Mouse (Mus musculus) forebrain, embryonic 13.5 days (tissue): ENCODE results near the gene Brat1. TPM values are rescaled to one million over a fixed set of nuclear protein-coding genes. Genes with fewer than 3 reads are reported as not detected.
A peak's percentile ranks its signal among the peaks of the same experiment; 100 is the strongest.

Source experiments
- ATAC-seq: fragments of 200-750 bp; cut with Nextera tagmentation; 2 replicates; pipeline ENCODE4 v1.8.0; 2017
- H3K27ac ChIP-seq: fragments of 300-500 bp; sonication (generic); 2 replicates; pipeline ENCODE4 v1.5.1; 2015; ENCODE audit warnings: inconsistent platforms, mild to moderate bottlenecking, moderate library complexity
- H3K27me3 ChIP-seq: fragments of 300-500 bp; sonication (generic); 2 replicates; pipeline ENCODE4 v1.6.1; 2015; ENCODE audit warnings: mild to moderate bottlenecking, inconsistent platforms
- H3K36me3 ChIP-seq: fragments of 300-500 bp; sonication (generic); 2 replicates; pipeline ENCODE4 v1.6.1; 2015; ENCODE audit warnings: mild to moderate bottlenecking, inconsistent platforms; ENCODE audit not compliant: poor library complexity, severe bottlenecking
- H3K4me1 ChIP-seq: fragments of 300-500 bp; sonication (generic); 2 replicates; pipeline ENCODE4 v1.6.1; 2015; ENCODE audit warnings: inconsistent platforms
- H3K4me2 ChIP-seq: fragments of 300-500 bp; sonication (generic); 2 replicates; pipeline ENCODE4 v1.6.1; 2015; ENCODE audit warnings: inconsistent platforms, mild to moderate bottlenecking, moderate library complexity
- H3K4me3 ChIP-seq: fragments of 300-500 bp; sonication (generic); 2 replicates; pipeline ENCODE4 v1.5.1; 2015; ENCODE audit warnings: mild to moderate bottlenecking, inconsistent platforms
- H3K9ac ChIP-seq: fragments of 300-500 bp; sonication (generic); 2 replicates; pipeline ENCODE4 v1.6.1; 2015; ENCODE audit warnings: mild to moderate bottlenecking, inconsistent platforms
- H3K9me3 ChIP-seq: fragments of 300-500 bp; sonication (generic); replicated peaks from 2 replicates; pipeline ENCODE4 v1.6.1; 2016; ENCODE audit warnings: inconsistent platforms
- WGBS: fragments of 180-500 bp; shearing (Covaris S2); methylation state at CpG from one replicate; pipeline ENCODE4 v1.1.7; 2015; 5-methylcytosine and 5-hydroxymethylcytosine counted together
- polyA plus RNA-seq: library from polyadenylated mRNA; unstranded; fragments of >200 nt; fragmentation: Nextera tagmentation; extraction: Ambion mirVana; gene quantifications from 2 replicates; pipeline ENCODE4 v1.2.1, GENCODE M21; 2015

The Brat1 gene
- polyA plus RNA-seq, 1 experiment from 2014 or later = 21.2 TPM

DNA sequence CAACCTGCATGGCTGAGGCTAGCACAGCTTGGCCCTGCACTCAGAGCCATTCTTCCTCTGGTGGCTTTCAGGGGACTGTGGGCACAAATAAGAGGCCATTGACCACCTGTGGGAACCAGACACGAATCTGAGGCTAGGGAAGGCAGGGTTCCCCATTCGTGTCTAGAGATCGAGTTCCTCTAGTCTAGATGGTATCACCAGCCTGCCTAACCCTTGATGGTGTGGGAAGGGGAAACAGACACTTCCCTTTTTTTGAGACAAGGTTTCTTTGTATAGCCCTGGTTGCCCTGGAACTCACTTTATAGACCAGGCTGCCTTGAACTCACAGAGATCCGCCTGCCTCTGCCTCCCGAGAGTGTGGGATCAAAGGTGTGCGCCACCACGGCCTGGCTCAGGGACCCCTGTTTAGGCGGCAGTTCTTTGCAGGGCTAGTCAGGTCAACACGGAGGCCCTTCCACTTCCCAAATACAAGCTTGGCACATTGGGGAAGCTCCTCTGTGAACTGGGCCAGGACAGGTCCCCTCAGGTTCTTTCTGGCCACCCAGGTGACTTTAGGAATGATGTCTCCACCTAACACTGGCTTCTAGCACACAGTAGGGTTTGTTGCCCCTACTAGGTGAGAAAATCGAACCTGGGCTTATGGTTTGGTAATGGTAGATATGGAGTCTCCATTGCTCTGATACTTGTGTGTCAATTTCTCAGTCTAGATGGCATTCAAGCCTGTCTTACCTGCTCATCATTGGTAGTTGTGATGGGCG, 26.4 kb downstream of the Brat1 start:
- ATAC-seq = no peak
- H3K36me3 ChIP-seq = no peaks in the 10 kb centered on the region
- H3K4me3 ChIP-seq = no peak overlapping the region
- 90% methylated on average over 11 of the region's 11 CpGs for WGBS
- no peak overlapping the region for H3K4me2 ChIP-seq
- peaks cover 17% of the 10 kb centered on the region for H3K4me1 ChIP-seq
- H3K27ac ChIP-seq = no peak overlapping the region
- H3K27me3 ChIP-seq = peaks cover 20% of the 10 kb centered on the region
- no peaks in the 10 kb centered on the region; the same call in 1 of the 2 replicates for H3K9me3 ChIP-seq
- H3K9ac ChIP-seq = no peak overlapping the region

DNA sequence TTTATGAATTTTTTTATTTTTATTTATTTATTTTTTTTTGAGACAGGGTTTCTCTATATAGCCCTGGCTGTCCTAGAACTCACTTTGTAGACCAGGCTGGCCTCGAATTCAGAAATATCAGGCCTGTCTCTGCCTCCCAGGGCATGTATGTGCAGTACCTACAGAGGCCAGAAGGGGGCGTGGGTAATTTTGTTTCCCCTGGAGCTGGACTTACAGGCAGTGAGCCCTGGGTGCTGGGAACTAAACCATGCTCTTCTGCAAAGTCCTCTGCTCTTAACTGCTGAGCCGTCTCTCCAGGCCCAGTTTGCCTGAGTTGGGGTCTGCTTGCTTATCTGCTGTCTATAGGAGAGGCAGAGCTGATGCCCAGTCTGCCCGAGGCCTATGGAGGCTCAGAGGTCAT, 27.4 kb downstream of the Brat1 start:
- peaks cover 30% of the 10 kb centered on the region for H3K27me3 ChIP-seq
- no peak for ATAC-seq
- H3K36me3 ChIP-seq = no peaks in the 10 kb centered on the region
- peaks cover 7% of the 10 kb centered on the region for H3K4me1 ChIP-seq
- no peak overlapping the region for H3K4me3 ChIP-seq
- no peak overlapping the region for H3K9ac ChIP-seq
- 71% methylated on average over 4 of the region's 4 CpGs for WGBS
- no peak overlapping the region for H3K27ac ChIP-seq
- no peaks in the 10 kb centered on the region; the same call in 1 of the 2 replicates for H3K9me3 ChIP-seq
- H3K4me2 ChIP-seq = no peak overlapping the region

GRCm38 (mm10) chr5:140733336-140733735, 28.5 kb downstream of the Brat1 start:
- no peak for ATAC-seq
- no peak overlapping the region for H3K4me3 ChIP-seq
- WGBS = 86% methylated on average over 3 of the region's 3 CpGs
- H3K27ac ChIP-seq = no peak overlapping the region
- H3K36me3 ChIP-seq = no peaks in the 10 kb centered on the region
- H3K9me3 ChIP-seq = no peaks in the 10 kb centered on the region; the same call in 1 of the 2 replicates
- H3K4me2 ChIP-seq = no peak overlapping the region
- peaks cover 32% of the 10 kb centered on the region for H3K27me3 ChIP-seq
- peaks cover 6% of the 10 kb centered on the region for H3K4me1 ChIP-seq
- no peak overlapping the region for H3K9ac ChIP-seq

DNA sequence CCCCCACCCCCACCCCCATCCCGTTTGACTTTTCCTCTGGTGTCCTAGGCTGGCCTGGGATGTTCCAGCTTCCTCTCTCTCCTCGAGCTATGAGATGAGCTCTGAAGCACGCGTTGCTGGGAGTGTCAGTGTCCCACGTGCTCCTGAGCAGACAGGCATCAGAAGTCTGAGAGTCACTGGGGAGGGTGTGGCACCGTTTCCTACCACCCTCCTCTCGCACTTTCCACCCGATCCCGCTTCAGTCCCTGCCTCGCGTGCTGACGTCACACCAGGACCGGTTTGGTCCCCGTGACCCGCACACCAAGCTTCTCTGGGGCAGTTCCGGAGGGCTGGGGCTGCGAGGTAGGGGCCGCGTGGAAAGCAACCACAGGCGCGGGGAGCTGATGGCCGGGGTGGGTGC, 30.5 kb downstream of the Brat1 start:
- Histone ChIP-seq H3K4me1 (peaks cover 6% of the 10 kb centered on the region), H3K4me2 (peak overlapping the region; percentile 59), H3K27me3 (peaks cover 32% of the 10 kb centered on the region), H3K4me3 (peak overlapping the region; percentile 23), H3K36me3 (no peaks in the 10 kb centered on the region), H3K27ac (no peak overlapping the region), H3K9me3 (no peaks in the 10 kb centered on the region; the same call in 1 of the 2 replicates), H3K9ac (peak overlapping the region; percentile 30)
- ATAC-seq = no peak
- under 1% methylated on average over 21 of the region's 22 CpGs for WGBS

DNA sequence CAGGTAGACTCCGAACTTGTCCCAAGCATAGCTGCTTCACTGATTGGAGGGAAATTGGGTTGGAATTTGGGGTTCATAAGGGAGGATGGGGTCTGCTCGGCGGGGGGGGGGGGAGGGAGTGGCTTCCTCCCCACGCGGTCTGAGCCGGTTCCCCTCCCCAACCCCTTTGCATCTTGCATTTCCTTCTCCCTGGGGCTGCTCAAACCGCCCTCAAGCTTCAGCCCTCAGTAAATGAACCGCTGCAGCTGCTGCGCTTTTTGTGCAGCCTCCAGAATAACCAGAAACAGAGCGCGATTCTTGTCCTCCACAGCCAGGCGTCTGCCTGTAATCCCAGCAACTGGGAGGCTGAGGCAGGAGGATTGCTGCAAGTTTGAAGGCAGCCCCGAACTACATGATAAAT, 31.4 kb downstream of the Brat1 start:
- Histone ChIP-seq H3K4me3 (no peak overlapping the region), H3K27ac (no peak overlapping the region), H3K4me1 (peaks cover 6% of the 10 kb centered on the region), H3K27me3 (peaks cover 32% of the 10 kb centered on the region), H3K9me3 (no peaks in the 10 kb centered on the region; the same call in 1 of the 2 replicates), H3K4me2 (peak overlapping the region; percentile 59; the same call in 1 of the 2 replicates), H3K9ac (no peak overlapping the region), H3K36me3 (no peaks in the 10 kb centered on the region)
- no peak for ATAC-seq
- WGBS = 27% methylated on average over 13 of the region's 13 CpGs

- Histone ChIP-seq H3K27me3 (peaks cover 26% of the 10 kb centered on the region), H3K4me2 (no peak overlapping the region), H3K9ac (no peak overlapping the region), H3K4me3 (no peak overlapping the region), H3K4me1 (peaks cover 10% of the 10 kb centered on the region), H3K9me3 (no peaks in the 10 kb centered on the region; the same call in 1 of the 2 replicates), H3K27ac (no peak overlapping the region), H3K36me3 (no peaks in the 10 kb centered on the region)
- no peak for ATAC-seq
- WGBS = 85% methylated on average over 12 of the region's 12 CpGs
Measured at GRCm38 (mm10) chr5:140739813-140740212, 35.0 kb downstream of the Brat1 start.

DNA sequence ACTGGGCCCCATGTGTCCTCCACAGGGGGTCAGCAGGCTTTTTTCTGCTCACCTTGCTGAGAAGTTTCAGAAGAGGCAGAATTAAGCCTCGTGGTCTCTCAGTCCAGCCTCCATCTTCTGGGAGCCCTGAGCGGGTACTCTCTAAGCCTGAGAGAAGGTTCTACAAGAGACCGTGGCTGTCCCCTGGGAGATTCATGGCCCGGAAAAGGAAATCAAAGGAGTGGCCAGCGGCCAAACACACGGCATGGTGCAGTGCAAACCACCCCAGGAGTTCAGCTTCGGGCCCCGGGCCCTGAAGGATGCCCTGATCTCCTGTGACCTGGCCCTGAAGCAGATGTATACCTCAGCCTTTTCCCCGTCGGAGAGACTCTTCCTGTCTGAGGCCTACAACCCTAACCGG, 36.2 kb downstream of the Brat1 start:
- Histone ChIP-seq H3K36me3 (no peaks in the 10 kb centered on the region), H3K9ac (no peak overlapping the region), H3K27me3 (peaks cover 14% of the 10 kb centered on the region), H3K9me3 (no peaks in the 10 kb centered on the region; the same call in 1 of the 2 replicates), H3K27ac (no peak overlapping the region), H3K4me1 (0 out of 2 replicates have a peak, but pooled peaks cover 5% of the 10 kb centered on the region), H3K4me2 (no peak overlapping the region), H3K4me3 (no peak overlapping the region)
- WGBS = 84% methylated on average over 11 of the region's 11 CpGs
- no peak for ATAC-seq

DNA sequence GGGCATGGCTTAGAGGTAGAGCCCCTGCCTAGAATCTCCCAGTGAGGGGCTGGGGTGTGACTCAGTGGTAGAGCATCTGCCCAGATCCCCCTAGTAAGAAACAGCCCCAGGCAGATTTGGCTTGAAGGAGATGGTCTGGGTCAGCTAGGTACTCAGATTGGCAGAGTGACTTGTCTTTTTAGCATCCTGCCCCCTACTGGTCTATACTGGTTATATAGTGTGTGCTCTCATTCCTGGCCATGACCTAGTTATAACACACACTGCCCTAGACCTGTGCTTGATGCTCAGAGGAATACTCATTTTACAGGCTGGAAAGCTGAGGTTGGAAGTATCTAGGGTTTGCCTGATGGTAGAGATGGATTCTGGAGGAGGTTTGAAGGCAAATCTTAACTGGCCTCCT, 37.1 kb downstream of the Brat1 start:
- Histone ChIP-seq H3K9ac (no peak overlapping the region), H3K9me3 (no peaks in the 10 kb centered on the region), H3K4me1 (0 out of 2 replicates have a peak, but pooled peaks cover 5% of the 10 kb centered on the region), H3K27me3 (peaks cover 5% of the 10 kb centered on the region), H3K36me3 (no peaks in the 10 kb centered on the region), H3K4me2 (no peak overlapping the region), H3K27ac (no peak overlapping the region), H3K4me3 (no peak overlapping the region)
- no peak for ATAC-seq

- WGBS = 31% methylated on average over 12 of the region's 12 CpGs
- Histone ChIP-seq H3K9ac (0 out of 2 replicates have a peak overlapping the region, but pooled peaks have one; percentile 8), H3K27me3 (no peaks in the 10 kb centered on the region), H3K36me3 (no peaks in the 10 kb centered on the region), H3K4me1 (peaks cover 5% of the 10 kb centered on the region; the same call in 1 of the 2 replicates), H3K4me2 (no peak overlapping the region), H3K4me3 (no peak overlapping the region), H3K9me3 (no peaks in the 10 kb centered on the region), H3K27ac (no peak overlapping the region)
- ATAC-seq = peak; percentile 13; the same call in 1 of the 2 replicates
Measured at GRCm38 (mm10) chr5:140743706-140744131, 38.9 kb downstream of the Brat1 start.

DNA sequence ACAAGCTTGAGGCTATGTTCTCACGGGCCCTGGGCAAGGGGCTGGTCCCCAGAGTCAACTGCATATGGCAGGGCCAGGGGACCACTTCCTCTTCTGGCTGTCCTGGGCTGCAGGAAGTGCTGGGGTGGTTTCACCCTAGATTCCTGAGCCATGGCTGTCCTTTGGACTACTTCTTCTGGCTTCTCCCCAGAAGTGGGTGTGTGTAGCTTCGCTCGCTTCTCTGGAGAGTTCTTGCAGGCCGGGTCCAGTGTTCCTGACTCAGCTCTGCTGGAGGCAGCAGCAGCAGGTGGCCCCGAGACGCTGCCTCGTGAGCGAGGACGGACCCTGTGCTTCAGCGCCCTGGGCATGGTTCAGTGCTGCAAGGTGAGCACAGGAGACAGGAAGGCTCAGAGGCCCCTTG, 43.6 kb downstream of the Brat1 start:
- 0 out of 2 replicates have a peak, but pooled peaks cover 6% of the 10 kb centered on the region for H3K36me3 ChIP-seq
- H3K4me3 ChIP-seq = no peak overlapping the region
- no peak overlapping the region for H3K27ac ChIP-seq
- 84% methylated on average over 10 of the region's 10 CpGs for WGBS
- no peak overlapping the region for H3K4me2 ChIP-seq
- ATAC-seq = no peak
- H3K4me1 ChIP-seq = peaks cover 15% of the 10 kb centered on the region
- no peaks in the 10 kb centered on the region for H3K27me3 ChIP-seq
- no peak overlapping the region for H3K9ac ChIP-seq
- peaks cover 9% of the 10 kb centered on the region for H3K9me3 ChIP-seq

DNA sequence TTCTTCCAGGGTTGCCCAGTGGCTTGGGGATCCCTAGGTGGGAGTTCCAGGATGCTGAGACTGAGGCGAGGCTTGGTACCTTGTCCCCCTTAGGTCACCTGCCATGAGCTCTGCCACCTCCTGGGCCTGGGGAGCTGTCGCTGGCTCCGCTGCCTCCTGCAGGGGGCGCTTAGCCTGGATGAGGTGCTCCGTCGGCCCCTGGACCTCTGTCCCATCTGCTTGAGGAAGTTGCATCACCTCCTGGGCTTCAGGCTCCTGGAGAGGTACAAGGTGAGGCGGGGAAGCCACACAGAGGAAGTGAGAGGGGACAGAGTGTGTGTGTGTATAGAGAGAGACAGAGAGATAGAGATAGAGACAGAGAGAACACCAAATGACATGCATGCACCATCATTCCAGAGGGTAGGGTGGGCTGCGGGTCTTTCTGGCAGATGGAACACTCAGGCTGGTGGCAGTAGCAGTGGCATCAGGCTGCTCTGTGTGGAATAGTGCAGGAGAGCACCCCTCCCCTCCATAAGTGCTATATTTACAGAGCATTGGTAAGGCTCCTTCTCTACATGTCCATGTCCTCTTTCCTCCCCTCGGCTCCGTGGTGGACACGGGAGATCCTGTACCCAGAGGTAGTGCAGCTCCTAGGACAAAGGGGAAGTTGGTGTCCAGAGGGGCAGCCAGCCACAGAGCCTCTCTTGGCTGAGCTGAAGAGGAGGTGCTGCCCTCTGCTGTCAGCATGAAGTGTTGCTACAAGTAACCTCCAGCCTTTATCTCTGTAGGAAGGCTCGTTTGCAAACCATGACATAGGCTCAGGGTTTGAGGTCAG, 44.5 kb downstream of the Brat1 start:
- WGBS = 20% methylated on average over 12 of the region's 12 CpGs

DNA sequence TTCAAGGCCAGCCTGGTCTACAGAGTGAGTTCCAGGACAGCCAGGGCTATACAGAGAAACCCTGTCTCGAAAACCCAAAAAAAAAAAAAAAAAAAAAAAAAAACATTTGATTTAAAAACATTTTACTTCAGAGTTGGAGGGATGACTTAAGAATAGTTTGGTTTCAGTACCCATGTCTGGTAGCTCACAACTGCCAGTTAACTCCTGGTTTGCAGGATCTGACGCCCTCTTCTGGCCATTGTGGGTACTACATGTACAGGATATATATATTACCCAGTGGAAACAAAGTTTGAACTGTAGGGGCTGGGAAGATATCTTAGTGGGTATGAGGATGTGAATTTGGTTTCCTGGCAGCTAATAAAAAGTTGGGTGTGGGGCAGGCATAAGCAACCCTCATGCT, 46.1 kb downstream of the Brat1 start:
- no peak overlapping the region for H3K4me3 ChIP-seq
- H3K9ac ChIP-seq = no peak overlapping the region
- no peak overlapping the region for H3K4me2 ChIP-seq
- H3K4me1 ChIP-seq = peaks cover 10% of the 10 kb centered on the region
- H3K36me3 ChIP-seq = peaks cover 15% of the 10 kb centered on the region
- WGBS = 3% methylated on average over 1 of the region's 2 CpGs
- H3K27me3 ChIP-seq = no peaks in the 10 kb centered on the region
- H3K9me3 ChIP-seq = peaks cover 9% of the 10 kb centered on the region
- H3K27ac ChIP-seq = no peak overlapping the region
- ATAC-seq = no peak

More for the DNA sequence above, 44.5 kb downstream of the Brat1 start:
- Histone ChIP-seq H3K9ac (peak overlapping the region; percentile 58), H3K9me3 (peaks cover 9% of the 10 kb centered on the region), H3K4me3 (peak overlapping the region; percentile 21), H3K36me3 (0 out of 2 replicates have a peak, but pooled peaks cover 6% of the 10 kb centered on the region), H3K4me1 (peaks cover 10% of the 10 kb centered on the region), H3K27me3 (no peaks in the 10 kb centered on the region), H3K27ac (peak overlapping the region; percentile 12; the same call in 1 of the 2 replicates), H3K4me2 (peak overlapping the region; percentile 49)
- ATAC-seq = peak; percentile 75
